Mouse (Mus musculus) megakaryocyte, embryonic 14.5 days (primary cell): ENCODE data around the gene Nectin1. TPM values are rescaled to one million over a fixed set of nuclear protein-coding genes. Genes with fewer than 3 reads are reported as not detected.

ENCODE experiments used
- H3K27me3 ChIP-seq: replicated peaks from 2 replicates; pipeline ENCODE3; 2012; ENCODE audit warnings: inconsistent platforms
- H3K36me3 ChIP-seq: replicated peaks from 2 replicates; pipeline ENCODE3; 2012; ENCODE audit warnings: low read length, inconsistent platforms, mixed read lengths
- H3K4me1 ChIP-seq: 2 replicates; pipeline ENCODE4 v1.6.1; 2012; ENCODE audit warnings: inconsistent platforms
- H3K4me3 ChIP-seq: replicated peaks from 2 replicates; pipeline ENCODE3; 2012; ENCODE audit warnings: moderate library complexity, mild to moderate bottlenecking, inconsistent platforms
- H3K9me3 ChIP-seq: 2 replicates; pipeline ENCODE4 v1.6.1; 2012; ENCODE audit warnings: inconsistent platforms
- FLI1 ChIP-seq: IDR thresholded peaks from 2 replicates; pipeline ENCODE4 v1.6.1; 2012; ENCODE audit warnings: low read length, inconsistent platforms, mixed read lengths
- GATA1 ChIP-seq: IDR thresholded peaks from 3 replicates; pipeline ENCODE4 v1.6.1; 2012; ENCODE audit warnings: mixed read lengths, low read length, inconsistent platforms, borderline replicate concordance
- polyA plus RNA-seq: library from polyadenylated mRNA; stranded (reverse); fragments of >175 nt; gene quantifications from 2 replicates; pipeline ENCODE4 v1.2.3, GENCODE M21; 2012; ENCODE audit warnings: low replicate concordance; ENCODE audit not compliant: insufficient read depth

The Nectin1 gene
- 1.3 and 2.1 TPM in 2 replicates for polyA plus RNA-seq

- peak within 1 kb of the TSS; percentile 89 for H3K4me3 ChIP-seq
- H3K27me3 ChIP-seq = peaks cover 83% of the 10 kb centered on the region
- no peaks in the 10 kb centered on the region for H3K9me3 ChIP-seq
- no peaks in the 10 kb centered on the region for H3K36me3 ChIP-seq
- TF ChIP-seq GATA1 = no peak
- no peak for TF ChIP-seq FLI1
- H3K4me1 ChIP-seq = peaks cover 22% of the 10 kb centered on the region
Observed at GRCm38 (mm10) chr9:43743647-43744137, at the start of gene Nectin1. Gene Nectin1, plus strand, starts transcription at chr9:43743984.

GRCm38 (mm10) chr9:43698080-43698712, 45.6 kb upstream of the Nectin1 start:
- no peak for TF ChIP-seq FLI1
- TF ChIP-seq GATA1 = no peak
- no peaks in the 10 kb centered on the region for H3K27me3 ChIP-seq

GRCm38 (mm10) chr9:43698841-43699240, 44.9 kb upstream of the Nectin1 start:
- Histone ChIP-seq H3K4me1 (no peaks in the 10 kb centered on the region), H3K4me3 (no peak overlapping the region), H3K27me3 (no peaks in the 10 kb centered on the region), H3K36me3 (no peaks in the 10 kb centered on the region), H3K9me3 (no peaks in the 10 kb centered on the region)
- TF ChIP-seq FLI1 (no peak), GATA1 (no peak)

More at GRCm38 (mm10) chr9:43698080-43698712, 45.6 kb upstream of the Nectin1 start:
- H3K36me3 ChIP-seq = no peaks in the 10 kb centered on the region
- H3K4me3 ChIP-seq = no peak overlapping the region
- no peaks in the 10 kb centered on the region for H3K4me1 ChIP-seq
- H3K9me3 ChIP-seq = no peaks in the 10 kb centered on the region

- no peak for TF ChIP-seq FLI1
- no peak for TF ChIP-seq GATA1
- H3K36me3 ChIP-seq = no peaks in the 10 kb centered on the region
- H3K4me1 ChIP-seq = no peaks in the 10 kb centered on the region
- H3K4me3 ChIP-seq = no peak overlapping the region
- H3K9me3 ChIP-seq = no peaks in the 10 kb centered on the region
- H3K27me3 ChIP-seq = no peaks in the 10 kb centered on the region
Observed at GRCm38 (mm10) chr9:43699417-43700225, 44.2 kb upstream of the Nectin1 start.

- no peaks in the 10 kb centered on the region for H3K9me3 ChIP-seq
- H3K36me3 ChIP-seq = no peaks in the 10 kb centered on the region
- H3K27me3 ChIP-seq = no peaks in the 10 kb centered on the region
- H3K4me3 ChIP-seq = no peak overlapping the region
- H3K4me1 ChIP-seq = no peaks in the 10 kb centered on the region
- TF ChIP-seq GATA1 = no peak
- TF ChIP-seq FLI1 = no peak
Observed at GRCm38 (mm10) chr9:43700226-43700579, 43.6 kb upstream of the Nectin1 start.

- TF ChIP-seq GATA1 = no peak
- TF ChIP-seq FLI1 = no peak
- Histone ChIP-seq H3K27me3 (no peaks in the 10 kb centered on the region), H3K36me3 (no peaks in the 10 kb centered on the region)
Observed at GRCm38 (mm10) chr9:43701748-43702147, 42.0 kb upstream of the Nectin1 start.

GRCm38 (mm10) chr9:43707571-43707970, 36.2 kb upstream of the Nectin1 start:
- H3K9me3 ChIP-seq = no peaks in the 10 kb centered on the region
- peaks cover 2% of the 10 kb centered on the region for H3K27me3 ChIP-seq
- no peaks in the 10 kb centered on the region for H3K4me1 ChIP-seq
- H3K4me3 ChIP-seq = no peak overlapping the region
- H3K36me3 ChIP-seq = no peaks in the 10 kb centered on the region
- TF ChIP-seq FLI1 (no peak), GATA1 (no peak)

More at GRCm38 (mm10) chr9:43701748-43702147, 42.0 kb upstream of the Nectin1 start:
- Histone ChIP-seq H3K4me3 (no peak overlapping the region), H3K9me3 (no peaks in the 10 kb centered on the region), H3K4me1 (no peaks in the 10 kb centered on the region)

GRCm38 (mm10) chr9:43708715-43709114, 35.1 kb upstream of the Nectin1 start:
- Histone ChIP-seq H3K4me1 (no peaks in the 10 kb centered on the region), H3K4me3 (peak overlapping the region; percentile 16), H3K9me3 (no peaks in the 10 kb centered on the region), H3K36me3 (no peaks in the 10 kb centered on the region), H3K27me3 (peaks cover 2% of the 10 kb centered on the region)
- TF ChIP-seq FLI1 = no peak
- TF ChIP-seq GATA1 = no peak

- H3K27me3 ChIP-seq = peaks cover 9% of the 10 kb centered on the region
- no peaks in the 10 kb centered on the region for H3K4me1 ChIP-seq
- H3K4me3 ChIP-seq = no peak overlapping the region
- TF ChIP-seq FLI1 (no peak), GATA1 (no peak)
- no peaks in the 10 kb centered on the region for H3K36me3 ChIP-seq
- H3K9me3 ChIP-seq = no peaks in the 10 kb centered on the region
Observed at GRCm38 (mm10) chr9:43713432-43713831, 30.4 kb upstream of the Nectin1 start.

- H3K9me3 ChIP-seq = no peaks in the 10 kb centered on the region
- peaks cover 9% of the 10 kb centered on the region for H3K27me3 ChIP-seq
- H3K36me3 ChIP-seq = no peaks in the 10 kb centered on the region
- TF ChIP-seq FLI1 = no peak
- no peak for TF ChIP-seq GATA1
- no peaks in the 10 kb centered on the region for H3K4me1 ChIP-seq
- H3K4me3 ChIP-seq = no peak overlapping the region
Observed at GRCm38 (mm10) chr9:43719407-43719839, 24.4 kb upstream of the Nectin1 start.
